Mouse (Mus musculus) C2C12 (cell line): ENCODE measurements around the gene Phf5a. TPM values are rescaled to one million over a fixed set of nuclear protein-coding genes. Genes with fewer than 3 reads are reported as not detected.
"Not testable (repeated sequence)": the region's sequence is repeated elsewhere in the genome, so short reads cannot be mapped to it uniquely, and the experiment has no call there.

Experiments used
- H3K27me3 ChIP-seq: one replicate; pipeline ENCODE4 v1.6.1; 2011; ENCODE audit not compliant: control insufficient read depth, insufficient read depth, insufficient read length
- H3K36me3 ChIP-seq: one replicate; pipeline ENCODE4 v1.6.1; 2011; ENCODE audit not compliant: control insufficient read depth, insufficient read depth
- H3K4me3 ChIP-seq: one replicate; pipeline ENCODE4 v1.5.1; 2011; ENCODE audit warnings: mild to moderate bottlenecking, control low read depth; ENCODE audit not compliant: poor library complexity, insufficient read depth, severe bottlenecking
- H3K79me2 ChIP-seq: one replicate; pipeline ENCODE4 v1.6.1; 2011; ENCODE audit not compliant: control insufficient read depth, insufficient read depth
- H3K79me3 ChIP-seq: one replicate; pipeline ENCODE4 v1.6.1; 2011; ENCODE audit warnings: low read depth, control low read depth
- H3ac ChIP-seq: one replicate; pipeline ENCODE3; 2011; ENCODE audit warnings: low read depth; ENCODE audit not compliant: control insufficient read depth, insufficient read length
- CEBPB ChIP-seq: IDR thresholded peaks from one replicate; pipeline ENCODE4 v1.6.1; 2011; ENCODE audit warnings: low read depth, mild to moderate bottlenecking, control low read depth, moderate library complexity
- CTCF ChIP-seq: IDR thresholded peaks from one replicate; pipeline ENCODE4 v1.5.1; 2011; ENCODE audit not compliant: control insufficient read depth, insufficient read depth, insufficient read length
- FOSL1 ChIP-seq: IDR thresholded peaks from one replicate; pipeline ENCODE4 v1.8.0; 2011; ENCODE audit warnings: mild to moderate bottlenecking, low read length; ENCODE audit not compliant: poor library complexity, insufficient read depth, severe bottlenecking
- MAX ChIP-seq: IDR thresholded peaks from one replicate; pipeline ENCODE4 v1.6.1; 2011; ENCODE audit warnings: mild to moderate bottlenecking, control low read depth
- MYOD1 ChIP-seq: IDR thresholded peaks from one replicate; pipeline ENCODE4 v1.6.1; 2011; ENCODE audit warnings: low read depth; ENCODE audit not compliant: control insufficient read depth, insufficient read length
- MYOG ChIP-seq: IDR thresholded peaks from one replicate; pipeline ENCODE4 v1.6.1; 2011; ENCODE audit not compliant: control insufficient read depth, insufficient read length; ENCODE audit errors: extremely low read depth
- USF1 ChIP-seq: IDR thresholded peaks from one replicate; pipeline ENCODE4 v1.6.1; 2011; ENCODE audit warnings: low read depth, mild to moderate bottlenecking, control low read depth, moderate library complexity
- polyA plus RNA-seq: library from polyadenylated mRNA; unstranded; fragments of >200 nt; fragmentation: generic; extraction: Trizol; gene quantifications from one replicate; pipeline ENCODE4 v1.2.1, GENCODE M21; 2012; ENCODE audit warnings: missing spikeins

The Phf5a gene
- polyA plus RNA-seq, 1 experiment = 156 TPM

GRCm38 (mm10) chr15:81917201-81917600 lies 45.5 kb upstream of the Phf5a start:
- Histone ChIP-seq H3K79me2 (peaks cover 37% of the 10 kb centered on the region), H3K27me3 (no peaks in the 10 kb centered on the region), H3K79me3 (no peaks in the 10 kb centered on the region), H3ac (no peak overlapping the region), H3K36me3 (peaks cover 69% of the 10 kb centered on the region), H3K4me3 (no peak overlapping the region)
- TF ChIP-seq USF1 = no peak
- no peak for TF ChIP-seq FOSL1
- no peak for TF ChIP-seq MYOD1
- TF ChIP-seq CEBPB = no peak
- TF ChIP-seq MAX = no peak
- TF ChIP-seq MYOG = no peak
- TF ChIP-seq CTCF = no peak

GRCm38 (mm10) chr15:81915663-81916062 lies 44.0 kb upstream of the Phf5a start:
- H3K36me3 ChIP-seq = peaks cover 78% of the 10 kb centered on the region
- no peak for TF ChIP-seq USF1
- TF ChIP-seq CEBPB = no peak
- no peak for TF ChIP-seq CTCF
- TF ChIP-seq MAX = no peak
- TF ChIP-seq FOSL1 = no peak
- TF ChIP-seq MYOG = no peak
- no peak for TF ChIP-seq MYOD1

GRCm38 (mm10) chr15:81914668-81915067 lies 43.0 kb upstream of the Phf5a start:
- no peaks in the 10 kb centered on the region for H3K79me3 ChIP-seq
- peaks cover 18% of the 10 kb centered on the region for H3K79me2 ChIP-seq
- no peak for TF ChIP-seq CTCF
- TF ChIP-seq MYOD1 = no peak
- TF ChIP-seq FOSL1 = no peak
- no peak for TF ChIP-seq MYOG
- no peak for TF ChIP-seq MAX
- no peaks in the 10 kb centered on the region for H3K27me3 ChIP-seq
- H3K36me3 ChIP-seq = peaks cover 85% of the 10 kb centered on the region
- no peak overlapping the region for H3ac ChIP-seq
- no peak overlapping the region for H3K4me3 ChIP-seq

More at GRCm38 (mm10) chr15:81915663-81916062, 44.0 kb upstream of the Phf5a start:
- Histone ChIP-seq H3K4me3 (no peak overlapping the region), H3K79me3 (no peaks in the 10 kb centered on the region), H3K79me2 (peaks cover 21% of the 10 kb centered on the region), H3ac (no peak overlapping the region), H3K27me3 (no peaks in the 10 kb centered on the region)

GRCm38 (mm10) chr15:81912498-81912897 lies 40.8 kb upstream of the Phf5a start:
- TF ChIP-seq CTCF (no peak), CEBPB (no peak), FOSL1 (no peak), MYOG (no peak), MAX (no peak), MYOD1 (no peak), USF1 (no peak)
- no peak overlapping the region for H3ac ChIP-seq
- H3K79me2 ChIP-seq = peaks cover 2% of the 10 kb centered on the region
- H3K4me3 ChIP-seq = no peak overlapping the region
- H3K36me3 ChIP-seq = peaks cover 98% of the 10 kb centered on the region
- no peaks in the 10 kb centered on the region for H3K79me3 ChIP-seq
- no peaks in the 10 kb centered on the region for H3K27me3 ChIP-seq

- H3K79me2 ChIP-seq, H3K27me3 ChIP-seq, H3K79me3 ChIP-seq, H3K4me3 ChIP-seq, H3ac ChIP-seq: not testable (repeated sequence)
- peaks cover 97% of the 10 kb centered on the region for H3K36me3 ChIP-seq
Measured at GRCm38 (mm10) chr15:81908767-81909166, 37.1 kb upstream of the Phf5a start.

- TF ChIP-seq MYOG (no peak), CTCF (no peak)
- no peaks in the 10 kb centered on the region for H3K27me3 ChIP-seq
- H3ac ChIP-seq = no peak overlapping the region
- H3K4me3 ChIP-seq = no peak overlapping the region
- no peaks in the 10 kb centered on the region for H3K79me2 ChIP-seq
- peaks cover 97% of the 10 kb centered on the region for H3K36me3 ChIP-seq
- H3K79me3 ChIP-seq = no peaks in the 10 kb centered on the region
Measured at GRCm38 (mm10) chr15:81907953-81908352, 36.2 kb upstream of the Phf5a start.
